Mouse (Mus musculus): ENCODE measurements at regions not wholly inside any gene's neighbourhood (a gene's known extent, or its start where the extent isn't known, plus 50 kb on each side); places are given as distances from the start of the nearest gene placed in this dataset.

DNA sequence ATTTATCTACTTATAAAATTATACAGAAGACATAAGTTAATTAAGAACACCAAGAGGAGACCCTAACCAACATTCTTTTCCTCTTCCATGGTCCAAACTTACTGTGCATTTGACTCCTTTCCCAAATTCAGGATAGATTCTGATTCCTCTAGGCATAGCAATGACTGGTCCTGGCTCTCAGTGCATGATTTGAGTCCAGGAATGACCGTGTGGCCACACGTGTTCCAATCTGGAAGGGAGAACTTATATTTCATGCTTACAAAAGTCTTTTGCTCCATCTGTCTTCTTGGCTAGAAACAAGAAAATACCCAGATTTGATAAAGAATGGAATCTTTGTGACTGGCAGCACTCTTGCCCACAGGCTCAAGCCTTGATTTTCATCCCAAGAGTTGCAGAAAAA is 638.2 kb downstream of the Rapgef2 start:
- no peak overlapping the region for H3K4me3 ChIP-seq (ENCODE audit: insufficient read depth in 1 of 2, low read depth in 2 of 2, low read length in 2 of 2)
- DNase-seq (ENCODE audit: low read depth in 3 of 3, low spot score in 3 of 3) = no peak
- no peaks in the 10 kb centered on the region for H3K36me3 ChIP-seq (replicated peaks; ENCODE audit: control insufficient read depth, insufficient read depth, low read depth)
- no peaks in the 10 kb centered on the region for H3K4me1 ChIP-seq (replicated peaks; ENCODE audit: control insufficient read depth in 2 of 2, insufficient read depth in 2 of 2, low read length in 1 of 2)
- H3K4me2 ChIP-seq (ENCODE audit: low read depth) = no peak overlapping the region
- no peaks in the 10 kb centered on the region for H3K9me3 ChIP-seq (ENCODE audit: control insufficient read depth, low read length)
- H3K27ac ChIP-seq = no peak overlapping the region
- 71% methylated on average over 2 of the region's 2 CpGs for WGBS (ENCODE audit: insufficient replicate concordance)
- H3K9ac ChIP-seq (replicated peaks) = no peak overlapping the region
- no peaks in the 10 kb centered on the region for H3K27me3 ChIP-seq (ENCODE audit: control insufficient read depth, insufficient read depth, low read length)
- ATAC-seq (ENCODE audit: insufficient read depth) = no peak
- TF ChIP-seq CTCF (IDR thresholded peaks at IDR 0.05; ENCODE audit: low read depth) (no peak), EP300 (IDR thresholded peaks at IDR 0.05; ENCODE audit: low read depth) (no peak)

DNA sequence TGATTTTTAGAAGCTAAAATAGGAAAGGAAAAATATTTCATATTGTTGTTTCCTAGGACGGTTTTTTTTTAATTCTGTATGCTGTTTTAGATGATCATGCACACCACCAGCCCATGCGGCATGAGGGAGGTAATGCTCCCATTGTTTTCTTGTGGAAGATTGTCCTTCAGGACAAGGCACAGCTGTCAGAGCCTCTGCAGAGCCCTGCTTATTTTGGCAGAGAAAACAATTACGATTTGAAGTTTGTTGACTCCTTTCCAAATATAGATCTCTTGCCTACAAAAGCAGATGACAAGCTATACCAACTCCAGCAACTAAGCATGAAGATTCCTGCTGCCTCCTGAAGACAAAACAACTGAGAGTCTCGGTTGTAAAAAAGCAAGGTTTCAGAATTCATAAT is 650.9 kb downstream of the Rapgef2 start:
- Histone ChIP-seq H3K4me2 (ENCODE audit: low read depth) (no peak overlapping the region), H3K4me1 (replicated peaks; ENCODE audit: control insufficient read depth in 2 of 2, insufficient read depth in 2 of 2, low read length in 1 of 2) (no peaks in the 10 kb centered on the region), H3K9me3 (ENCODE audit: control insufficient read depth, low read length) (no peaks in the 10 kb centered on the region), H3K4me3 (ENCODE audit: insufficient read depth in 1 of 2, low read depth in 2 of 2, low read length in 2 of 2) (no peak overlapping the region), H3K27me3 (ENCODE audit: control insufficient read depth, insufficient read depth, low read length) (no peaks in the 10 kb centered on the region), H3K36me3 (replicated peaks; ENCODE audit: control insufficient read depth, insufficient read depth, low read depth) (no peaks in the 10 kb centered on the region), H3K27ac (no peak overlapping the region), H3K9ac (replicated peaks) (no peak overlapping the region)
- DNase-seq (ENCODE audit: low read depth in 3 of 3, low spot score in 3 of 3) (no peak), ATAC-seq (ENCODE audit: insufficient read depth) (no peak)
- whole genome bisulfite sequencing (ENCODE audit: insufficient replicate concordance) = 38% methylated on average over 4 of the region's 4 CpGs
- TF ChIP-seq EP300 (IDR thresholded peaks at IDR 0.05; ENCODE audit: low read depth) (no peak), CTCF (IDR thresholded peaks at IDR 0.05; ENCODE audit: low read depth) (no peak)

DNA sequence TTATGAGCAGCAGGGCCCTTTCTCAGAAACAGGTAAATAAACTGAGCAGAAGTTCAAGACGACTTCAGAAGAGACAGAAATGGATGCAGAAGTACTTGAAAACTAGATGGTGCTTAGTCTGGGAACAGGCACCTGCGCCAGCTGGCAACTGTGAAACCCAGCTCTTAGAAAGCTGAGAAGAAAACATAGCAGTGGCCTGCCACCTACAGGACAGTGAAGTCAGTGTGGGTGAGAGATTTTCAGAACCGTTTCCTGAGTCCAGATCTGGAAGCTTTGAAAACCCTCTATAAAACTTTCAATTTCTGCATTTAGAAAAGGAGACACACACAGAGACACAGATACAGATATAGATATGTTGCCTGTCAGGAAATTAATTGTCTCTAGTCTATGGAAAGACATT is 667.4 kb downstream of the Rapgef2 start:
- no peak for DNase-seq (ENCODE audit: low read depth in 3 of 3, low spot score in 3 of 3)
- ATAC-seq (ENCODE audit: insufficient read depth) = no peak
- WGBS (ENCODE audit: insufficient replicate concordance) = 30% methylated on average over 3 of the region's 3 CpGs

DNA sequence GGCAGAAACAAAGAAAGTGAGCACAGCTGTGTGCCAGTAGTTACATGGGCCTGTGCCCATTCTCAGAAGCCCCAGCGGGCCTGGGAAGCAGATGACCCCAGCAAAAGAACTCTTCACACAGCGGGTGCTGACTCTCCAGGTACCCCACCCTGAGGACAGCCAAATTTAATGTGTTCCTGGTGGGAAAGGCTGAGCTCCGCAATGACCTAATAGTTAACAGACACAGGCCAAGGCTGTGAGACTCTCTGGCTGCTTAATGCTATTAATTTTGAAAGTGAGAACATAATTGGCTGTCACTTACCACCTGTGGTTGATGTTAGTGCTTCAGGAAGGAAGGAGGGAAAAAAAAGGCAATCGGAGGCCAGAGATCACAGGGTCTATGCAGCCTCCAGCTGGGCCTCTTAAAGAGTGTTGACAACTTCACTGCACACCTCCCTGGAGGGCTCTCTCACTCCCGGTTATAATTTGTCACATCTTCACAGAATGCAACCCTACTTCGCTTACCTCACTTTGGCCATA is 691.5 kb downstream of the Rapgef2 start:
- Histone ChIP-seq H3K4me3 (ENCODE audit: insufficient read depth in 1 of 2, low read depth in 2 of 2, low read length in 2 of 2) (no peak overlapping the region), H3K36me3 (replicated peaks; ENCODE audit: control insufficient read depth, insufficient read depth, low read depth) (no peaks in the 10 kb centered on the region), H3K9me3 (ENCODE audit: control insufficient read depth, low read length) (no peaks in the 10 kb centered on the region), H3K4me1 (replicated peaks; ENCODE audit: control insufficient read depth in 2 of 2, insufficient read depth in 2 of 2, low read length in 1 of 2) (no peaks in the 10 kb centered on the region), H3K4me2 (ENCODE audit: low read depth) (no peak overlapping the region), H3K9ac (replicated peaks) (no peak overlapping the region), H3K27ac (no peak overlapping the region), H3K27me3 (ENCODE audit: control insufficient read depth, insufficient read depth, low read length) (no peaks in the 10 kb centered on the region)
- ATAC-seq (ENCODE audit: insufficient read depth) (no peak), DNase-seq (ENCODE audit: low read depth in 3 of 3, low spot score in 3 of 3) (no peak)
- 29% methylated on average over 6 of the region's 6 CpGs for WGBS (ENCODE audit: insufficient replicate concordance)
- no peak for TF ChIP-seq EP300 (IDR thresholded peaks at IDR 0.05; ENCODE audit: low read depth)
- TF ChIP-seq CTCF (IDR thresholded peaks at IDR 0.05; ENCODE audit: low read depth) = no peak

More for the DNA sequence above, 667.4 kb downstream of the Rapgef2 start:
- Histone ChIP-seq H3K4me1 (replicated peaks; ENCODE audit: control insufficient read depth in 2 of 2, insufficient read depth in 2 of 2, low read length in 1 of 2) (no peaks in the 10 kb centered on the region), H3K9ac (replicated peaks) (no peak overlapping the region), H3K27me3 (ENCODE audit: control insufficient read depth, insufficient read depth, low read length) (no peaks in the 10 kb centered on the region), H3K36me3 (replicated peaks; ENCODE audit: control insufficient read depth, insufficient read depth, low read depth) (no peaks in the 10 kb centered on the region), H3K9me3 (ENCODE audit: control insufficient read depth, low read length) (no peaks in the 10 kb centered on the region), H3K4me2 (ENCODE audit: low read depth) (no peak overlapping the region), H3K27ac (no peak overlapping the region), H3K4me3 (ENCODE audit: insufficient read depth in 1 of 2, low read depth in 2 of 2, low read length in 2 of 2) (no peak overlapping the region)
- no peak for TF ChIP-seq EP300 (IDR thresholded peaks at IDR 0.05; ENCODE audit: low read depth)
- TF ChIP-seq CTCF (IDR thresholded peaks at IDR 0.05; ENCODE audit: low read depth) = no peak

DNA sequence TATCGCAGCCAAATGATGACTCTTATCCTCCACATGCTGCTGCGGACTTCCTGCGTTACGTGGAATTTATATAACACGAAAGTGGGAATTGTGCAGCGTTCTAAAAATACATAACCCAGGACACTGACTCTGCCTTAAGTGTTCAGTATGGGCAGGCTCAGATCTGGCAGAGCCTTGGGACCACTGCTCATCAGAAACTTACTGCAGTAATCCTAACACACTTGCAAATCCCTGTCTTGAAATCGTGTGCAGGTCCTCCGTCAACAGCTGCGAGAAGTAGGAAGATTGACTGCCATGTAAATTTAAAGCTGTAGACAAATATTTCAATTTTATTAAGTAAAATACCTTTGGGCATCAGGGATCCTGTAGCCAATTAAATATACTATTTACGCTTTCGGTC is 692.0 kb downstream of the Rapgef2 start:
- no peaks in the 10 kb centered on the region for H3K36me3 ChIP-seq (replicated peaks; ENCODE audit: control insufficient read depth, insufficient read depth, low read depth)
- no peaks in the 10 kb centered on the region for H3K27me3 ChIP-seq (ENCODE audit: control insufficient read depth, insufficient read depth, low read length)
- no peak overlapping the region for H3K27ac ChIP-seq
- DNase-seq (ENCODE audit: low read depth in 3 of 3, low spot score in 3 of 3) = no peak
- H3K9ac ChIP-seq (replicated peaks) = no peak overlapping the region
- no peaks in the 10 kb centered on the region for H3K4me1 ChIP-seq (replicated peaks; ENCODE audit: control insufficient read depth in 2 of 2, insufficient read depth in 2 of 2, low read length in 1 of 2)
- H3K4me2 ChIP-seq (ENCODE audit: low read depth) = no peak overlapping the region
- no peak overlapping the region for H3K4me3 ChIP-seq (ENCODE audit: insufficient read depth in 1 of 2, low read depth in 2 of 2, low read length in 2 of 2)
- no peak for ATAC-seq (ENCODE audit: insufficient read depth)
- WGBS (ENCODE audit: insufficient replicate concordance) = 79% methylated on average over 11 of the region's 11 CpGs
- TF ChIP-seq CTCF (IDR thresholded peaks at IDR 0.05; ENCODE audit: low read depth) (no peak), EP300 (IDR thresholded peaks at IDR 0.05; ENCODE audit: low read depth) (no peak)
- no peaks in the 10 kb centered on the region for H3K9me3 ChIP-seq (ENCODE audit: control insufficient read depth, low read length)

All from liver, embryonic 14.5 days (tissue).